Mouse (Mus musculus): ENCODE data around the gene Men1.
A peak's percentile ranks its signal among the peaks of the same experiment; 100 is the strongest.

Men1 gene

GRCm38 (mm10) chr19:6340524-6341452, 6.0 kb downstream of the Men1 start, which contains the start of gene Map4k2:
TSS of gene Map4k2 (plus strand) at chr19:6341135.
- DNase-seq: peak; percentile 80

GRCm38 (mm10) chr19:6341453-6342077, 6.8 kb downstream of the Men1 start:
- no peak for DNase-seq

GRCm38 (mm10) chr19:6342276-6342933, 7.6 kb downstream of the Men1 start:
- DNase-seq: no peak

GRCm38 (mm10) chr19:6343066-6343925, 8.5 kb downstream of the Men1 start:
- no peak for DNase-seq

GRCm38 (mm10) chr19:6343996-6344395, 9.2 kb downstream of the Men1 start:
- DNase-seq: no peak

- DNase-seq: no peak
Observed at GRCm38 (mm10) chr19:6346023-6346422, 11.2 kb downstream of the Men1 start.

- DNase-seq: no peak
Observed at GRCm38 (mm10) chr19:6346661-6347060, 11.9 kb downstream of the Men1 start.

- DNase-seq: no peak
Observed at GRCm38 (mm10) chr19:6347615-6348014, 12.8 kb downstream of the Men1 start.

GRCm38 (mm10) chr19:6348717-6349116, 13.9 kb downstream of the Men1 start:
- no peak for DNase-seq

- DNase-seq: no peak
Observed at GRCm38 (mm10) chr19:6349215-6349983, 14.6 kb downstream of the Men1 start.

- no peak for DNase-seq
Observed at GRCm38 (mm10) chr19:6351431-6352106, 16.8 kb downstream of the Men1 start.

GRCm38 (mm10) chr19:6352107-6352505, 17.3 kb downstream of the Men1 start:
- no peak for DNase-seq

GRCm38 (mm10) chr19:6354030-6354429, 19.3 kb downstream of the Men1 start:
- DNase-seq: no peak

GRCm38 (mm10) chr19:6361291-6361690, 26.5 kb downstream of the Men1 start:
- no peak for DNase-seq

GRCm38 (mm10) chr19:6363091-6363410, 28.3 kb downstream of the Men1 start:
- no peak for DNase-seq

GRCm38 (mm10) chr19:6363411-6364240, 28.8 kb downstream of the Men1 start, which contains the start of gene Sf1:
TSS of gene Sf1 (plus strand) at chr19:6363690.
- DNase-seq: peak; percentile 100

- DNase-seq: peak; percentile 92
Observed at GRCm38 (mm10) chr19:6364317-6364725, 29.5 kb downstream of the Men1 start.

GRCm38 (mm10) chr19:6364842-6365241, 30.1 kb downstream of the Men1 start:
- no peak for DNase-seq

GRCm38 (mm10) chr19:6370175-6370574, 35.4 kb downstream of the Men1 start:
- DNase-seq: no peak

GRCm38 (mm10) chr19:6372433-6372832, 37.7 kb downstream of the Men1 start:
- DNase-seq: no peak
